Mouse (Mus musculus): ENCODE results near the gene Shd. TPM values are rescaled to one million over a fixed set of nuclear protein-coding genes. Genes with fewer than 3 reads are reported as not detected.

The Shd gene
- polyA plus RNA-seq, 1 experiment = not detected

DNA sequence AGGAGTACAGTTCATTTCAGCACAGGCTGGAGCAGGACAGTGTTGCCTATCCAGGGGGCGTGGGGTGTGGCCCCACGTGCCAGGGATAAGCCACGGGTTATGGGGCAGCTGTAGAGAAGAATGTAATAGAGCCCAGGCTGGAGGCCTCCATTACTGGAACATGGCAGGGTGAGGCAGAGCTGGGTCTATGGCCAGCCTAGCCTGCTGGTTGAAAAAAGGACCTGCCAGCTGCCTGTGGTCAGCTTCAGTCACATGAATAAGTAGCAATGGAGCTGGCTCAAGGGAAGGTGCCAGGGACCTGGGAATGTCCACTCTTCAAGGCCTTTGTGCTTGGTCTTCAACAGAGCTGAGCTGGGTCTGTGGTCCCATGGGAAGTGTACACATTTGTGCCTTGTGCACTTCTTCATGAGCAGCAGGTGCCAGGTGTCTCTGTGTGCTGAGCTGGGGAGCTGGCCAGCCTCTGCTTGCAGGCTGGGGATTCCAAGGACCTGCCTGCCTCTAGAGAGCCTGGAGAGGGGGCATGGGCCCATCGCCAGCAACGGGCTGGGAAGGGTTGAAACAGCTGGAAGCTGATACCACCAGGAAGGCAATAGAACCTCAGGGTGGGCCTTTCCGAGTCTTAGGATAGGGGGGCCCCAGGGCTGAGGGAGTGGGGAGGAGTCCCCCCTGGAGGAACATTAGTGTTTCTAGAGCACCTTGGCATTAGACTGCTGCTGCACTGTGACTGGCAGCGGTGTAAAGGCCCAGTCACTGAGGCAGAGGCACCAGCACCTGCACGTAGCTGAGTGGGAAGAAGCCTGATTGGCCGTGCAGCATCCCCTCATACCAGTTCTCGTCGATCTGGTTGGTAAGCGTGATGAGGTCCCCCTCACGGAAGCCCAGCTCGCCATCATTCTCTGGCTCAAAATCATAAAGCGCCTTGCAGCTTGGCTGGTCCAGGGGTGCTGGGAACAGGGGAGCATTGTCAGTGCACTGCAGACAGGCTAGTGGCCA lies 46.8 kb downstream of the Shd start:
- Histone ChIP-seq H3K79me3 (ENCODE audit: low read depth) (peaks cover 10% of the 10 kb centered on the region), H3K36me3 (ENCODE audit: control insufficient read depth, insufficient read depth) (peaks cover 68% of the 10 kb centered on the region), H3K79me2 (ENCODE audit: control insufficient read depth, insufficient read depth) (peaks cover 26% of the 10 kb centered on the region), H3K4me3 (ENCODE audit: insufficient read depth, poor library complexity, severe bottlenecking) (no peak overlapping the region), H3K27me3 (ENCODE audit: control insufficient read depth, insufficient read depth, insufficient read length) (no peaks in the 10 kb centered on the region), H3ac (ENCODE audit: control insufficient read depth, insufficient read length, low read depth) (no peak overlapping the region)
- TF ChIP-seq FOSL1 (IDR thresholded peaks at IDR 0.05; ENCODE audit: insufficient read depth, low read length, poor library complexity, severe bottlenecking) (no peak), CTCF (IDR thresholded peaks at IDR 0.05; ENCODE audit: control insufficient read depth, insufficient read depth, insufficient read length) (no peak), MYOG (IDR thresholded peaks at IDR 0.05; ENCODE audit: control insufficient read depth, extremely low read depth, insufficient read length) (no peak), USF1 (IDR thresholded peaks at IDR 0.05; ENCODE audit: low read depth) (no peak), CEBPB (IDR thresholded peaks at IDR 0.05; ENCODE audit: low read depth) (no peak), MYOD1 (IDR thresholded peaks at IDR 0.05; ENCODE audit: control insufficient read depth, insufficient read length, low read depth) (no peak), MAX (IDR thresholded peaks at IDR 0.05) (no peak)

DNA sequence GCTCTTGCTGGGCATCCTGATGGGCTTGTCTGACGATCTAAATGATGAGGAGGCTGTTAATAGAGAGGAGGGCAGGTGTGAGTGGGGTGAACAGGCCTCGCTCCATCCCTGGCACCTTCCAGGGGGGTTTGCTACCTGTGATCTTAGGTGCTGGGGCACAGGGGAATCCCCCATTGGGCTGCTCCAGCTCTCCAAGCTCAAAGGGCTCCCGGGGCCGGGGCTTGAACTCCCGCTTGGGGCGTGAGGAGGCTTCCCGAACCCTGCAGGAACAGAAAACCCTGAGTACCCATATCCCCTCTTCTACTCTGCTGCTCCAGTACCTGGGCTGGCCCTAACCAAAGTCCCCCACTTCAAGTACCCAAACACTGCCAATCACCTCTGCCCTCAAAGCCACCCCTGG lies 47.6 kb downstream of the Shd start:
- no peaks in the 10 kb centered on the region for H3K27me3 ChIP-seq (ENCODE audit: control insufficient read depth, insufficient read depth, insufficient read length)
- H3K79me2 ChIP-seq (ENCODE audit: control insufficient read depth, insufficient read depth) = peaks cover 34% of the 10 kb centered on the region
- no peak overlapping the region for H3K4me3 ChIP-seq (ENCODE audit: insufficient read depth, poor library complexity, severe bottlenecking)
- H3K79me3 ChIP-seq (ENCODE audit: low read depth) = peaks cover 17% of the 10 kb centered on the region
- no peak overlapping the region for H3ac ChIP-seq (ENCODE audit: control insufficient read depth, insufficient read length, low read depth)
- H3K36me3 ChIP-seq (ENCODE audit: control insufficient read depth, insufficient read depth) = peaks cover 62% of the 10 kb centered on the region
- TF ChIP-seq MYOD1 (IDR thresholded peaks at IDR 0.05; ENCODE audit: control insufficient read depth, insufficient read length, low read depth) = no peak
- no peak for TF ChIP-seq USF1 (IDR thresholded peaks at IDR 0.05; ENCODE audit: low read depth)
- TF ChIP-seq CTCF (IDR thresholded peaks at IDR 0.05; ENCODE audit: control insufficient read depth, insufficient read depth, insufficient read length) = no peak
- TF ChIP-seq MAX (IDR thresholded peaks at IDR 0.05) = no peak
- TF ChIP-seq FOSL1 (IDR thresholded peaks at IDR 0.05; ENCODE audit: insufficient read depth, low read length, poor library complexity, severe bottlenecking) = no peak
- TF ChIP-seq CEBPB (IDR thresholded peaks at IDR 0.05; ENCODE audit: low read depth) = no peak
- TF ChIP-seq MYOG (IDR thresholded peaks at IDR 0.05; ENCODE audit: control insufficient read depth, extremely low read depth, insufficient read length) = no peak

DNA sequence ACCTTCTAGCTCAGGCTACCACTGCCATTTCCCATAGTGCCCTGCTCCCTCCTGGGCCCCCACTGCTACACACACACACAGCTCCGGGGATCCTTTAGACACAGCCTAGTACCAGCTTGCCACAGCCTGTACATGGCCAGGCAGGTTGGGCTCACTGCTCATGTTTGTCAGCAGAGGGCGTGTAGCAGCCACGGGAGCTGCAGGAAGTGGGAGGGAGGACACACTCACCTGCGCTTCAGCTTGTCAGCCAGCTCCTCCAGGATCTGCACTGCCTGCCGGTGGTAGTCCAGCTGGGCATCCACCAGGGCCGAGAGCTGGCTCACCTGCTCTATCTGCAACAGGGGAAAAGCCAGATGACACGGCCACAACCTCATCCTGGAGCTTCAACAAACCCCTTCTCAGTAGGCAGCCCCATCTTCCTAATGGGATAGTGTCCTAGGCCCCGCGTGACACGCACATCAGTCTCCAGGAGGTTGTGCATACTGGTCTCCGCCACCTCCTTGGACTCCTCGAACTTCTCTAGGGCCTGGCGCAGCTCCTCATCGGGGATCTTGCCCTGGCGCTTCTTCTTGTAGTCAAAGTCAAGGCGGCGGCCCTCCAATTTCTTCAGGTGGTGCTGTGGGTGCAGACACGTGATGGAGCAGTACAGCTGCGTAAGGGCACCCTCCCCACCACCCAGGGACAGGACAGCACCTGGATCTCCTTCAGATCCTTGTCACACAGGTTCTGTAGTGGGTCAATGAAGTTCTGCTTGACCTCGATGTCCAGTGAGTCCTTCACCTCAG lies 48.3 kb downstream of the Shd start:
- TF ChIP-seq MAX (IDR thresholded peaks at IDR 0.05) = no peak
- TF ChIP-seq CTCF (IDR thresholded peaks at IDR 0.05; ENCODE audit: control insufficient read depth, insufficient read depth, insufficient read length) = peak; percentile 48
- no peak for TF ChIP-seq USF1 (IDR thresholded peaks at IDR 0.05; ENCODE audit: low read depth)
- TF ChIP-seq MYOD1 (IDR thresholded peaks at IDR 0.05; ENCODE audit: control insufficient read depth, insufficient read length, low read depth) = no peak
- Histone ChIP-seq H3ac (ENCODE audit: control insufficient read depth, insufficient read length, low read depth) (no peak overlapping the region), H3K36me3 (ENCODE audit: control insufficient read depth, insufficient read depth) (peaks cover 65% of the 10 kb centered on the region), H3K79me3 (ENCODE audit: low read depth) (peaks cover 24% of the 10 kb centered on the region), H3K4me3 (ENCODE audit: insufficient read depth, poor library complexity, severe bottlenecking) (no peak overlapping the region), H3K27me3 (ENCODE audit: control insufficient read depth, insufficient read depth, insufficient read length) (no peaks in the 10 kb centered on the region), H3K79me2 (ENCODE audit: control insufficient read depth, insufficient read depth) (peaks cover 40% of the 10 kb centered on the region)

DNA sequence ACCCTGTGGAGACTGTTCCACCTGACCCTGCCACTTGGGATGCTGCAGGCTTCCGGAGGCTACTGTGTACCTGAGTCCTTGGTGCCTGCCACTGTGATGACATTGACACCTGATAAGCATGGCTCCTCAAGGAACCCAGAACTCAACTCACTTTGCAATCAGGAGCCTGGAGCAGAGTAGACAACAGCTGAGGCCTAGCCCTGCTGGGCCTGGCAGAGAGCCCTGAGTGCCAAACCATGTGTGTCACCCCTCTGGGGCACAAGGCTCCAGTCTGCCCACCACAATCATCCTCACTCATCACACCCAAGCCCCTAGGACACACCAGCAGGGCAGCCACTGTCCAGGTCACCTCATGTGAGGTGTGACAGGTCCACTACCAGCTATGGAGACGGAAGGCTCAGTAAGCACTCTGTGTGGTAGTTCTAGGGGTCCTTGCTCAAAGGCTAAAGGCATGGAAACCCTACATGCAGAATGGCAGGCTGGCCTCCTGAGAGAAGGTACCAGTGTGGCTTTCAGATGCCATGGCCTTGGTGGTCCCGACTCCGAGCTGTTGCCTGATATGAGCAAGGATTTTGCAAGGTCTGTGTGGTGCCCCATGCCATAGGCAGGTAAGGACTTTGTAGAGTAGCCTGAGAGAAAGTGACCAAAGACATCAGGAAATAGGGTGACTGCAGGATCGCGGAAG lies 50.3 kb downstream of the Shd start:
- peaks cover 60% of the 10 kb centered on the region for H3K79me2 ChIP-seq (ENCODE audit: control insufficient read depth, insufficient read depth)
- H3K36me3 ChIP-seq (ENCODE audit: control insufficient read depth, insufficient read depth) = peaks cover 62% of the 10 kb centered on the region
- H3K27me3 ChIP-seq (ENCODE audit: control insufficient read depth, insufficient read depth, insufficient read length) = no peaks in the 10 kb centered on the region
- H3K79me3 ChIP-seq (ENCODE audit: low read depth) = peaks cover 43% of the 10 kb centered on the region
- H3ac ChIP-seq (ENCODE audit: control insufficient read depth, insufficient read length, low read depth) = no peak overlapping the region
- no peak for TF ChIP-seq MYOD1 (IDR thresholded peaks at IDR 0.05; ENCODE audit: control insufficient read depth, insufficient read length, low read depth)
- no peak for TF ChIP-seq CEBPB (IDR thresholded peaks at IDR 0.05; ENCODE audit: low read depth)
- no peak for TF ChIP-seq MAX (IDR thresholded peaks at IDR 0.05)
- no peak for TF ChIP-seq USF1 (IDR thresholded peaks at IDR 0.05; ENCODE audit: low read depth)
- TF ChIP-seq FOSL1 (IDR thresholded peaks at IDR 0.05; ENCODE audit: insufficient read depth, low read length, poor library complexity, severe bottlenecking) = no peak
- no peak for TF ChIP-seq CTCF (IDR thresholded peaks at IDR 0.05; ENCODE audit: control insufficient read depth, insufficient read depth, insufficient read length)
- no peak for TF ChIP-seq MYOG (IDR thresholded peaks at IDR 0.05; ENCODE audit: control insufficient read depth, extremely low read depth, insufficient read length)
- no peak overlapping the region for H3K4me3 ChIP-seq (ENCODE audit: insufficient read depth, poor library complexity, severe bottlenecking)
